Mouse (Mus musculus) cerebellum, adult 2 months (tissue): Measurements from ENCODE around the gene Nid1.

Experiments used
- CTCF ChIP-seq: fragments of 200-500 bp; IDR thresholded peaks from 2 replicates; pipeline ENCODE4 v1.5.1; 2011; ENCODE audit warnings: low read depth, mild to moderate bottlenecking, control low read depth, low read length, moderate library complexity, borderline replicate concordance; ENCODE audit not compliant: insufficient read depth
- POLR2A ChIP-seq: fragments of 200-500 bp; IDR thresholded peaks from 2 replicates; pipeline ENCODE4 v1.6.1; 2011; ENCODE audit warnings: low read length, control low read depth, borderline replicate concordance; ENCODE audit not compliant: insufficient read depth

DNA sequence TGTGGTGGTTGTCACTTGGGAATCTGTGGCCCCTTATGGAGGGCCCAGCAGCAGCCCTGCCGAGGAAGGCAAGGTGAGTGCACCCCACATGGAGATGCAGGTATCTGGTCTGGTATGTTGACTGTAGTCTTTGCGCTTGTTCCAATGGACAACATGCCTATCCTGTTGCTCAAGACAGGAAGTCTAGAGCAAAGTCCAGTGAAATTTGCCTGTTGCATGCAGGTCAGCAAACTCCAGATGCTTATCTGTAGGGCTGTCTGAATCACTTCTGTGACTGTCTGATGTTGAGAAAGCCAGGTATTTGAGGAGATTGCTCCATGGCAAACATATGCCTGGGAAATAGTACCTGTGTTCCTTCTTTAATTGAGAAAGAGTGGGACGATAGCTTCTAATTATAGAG lies 26.6 kb downstream of the Nid1 start:
- TF ChIP-seq CTCF (no peak), POLR2A (no peak)
